Mouse (Mus musculus): ENCODE results near the gene Olfr1333. TPM values are rescaled to one million over a fixed set of nuclear protein-coding genes. Genes with fewer than 3 reads are reported as not detected.
"Not testable (repeated sequence)": the region's sequence is repeated elsewhere in the genome, so short reads cannot be mapped to it uniquely, and the experiment has no call there.

Gene Olfr1333
- total RNA-seq (2021): not detected
- long read RNA-seq: 0 reads

- DNase-seq (ENCODE audit: low spot score in 2 of 2): no peak
Measured at GRCm38 (mm10) chr4:118836179-118836578, at the start of gene Olfr1333. Olfr1333 (minus strand) TSS chr4:118836279.

GRCm38 (mm10) chr4:118867566-118867965 lies 31.5 kb upstream of the Olfr1333 start:
- no peak for DNase-seq (ENCODE audit: low spot score in 2 of 2)

GRCm38 (mm10) chr4:118864349-118864748 lies 28.3 kb upstream of the Olfr1333 start, which contains the start of gene Olfr1331:
Olfr1331 (plus strand) TSS chr4:118864649.
- no peak for DNase-seq (ENCODE audit: low spot score in 2 of 2)

GRCm38 (mm10) chr4:118862704-118863103 lies 26.6 kb upstream of the Olfr1333 start:
- no peak for DNase-seq (ENCODE audit: low spot score in 2 of 2)

- DNase-seq (ENCODE audit: low spot score in 2 of 2): no peak
Measured at GRCm38 (mm10) chr4:118861791-118862190, 25.7 kb upstream of the Olfr1333 start.

GRCm38 (mm10) chr4:118818921-118819320 lies 17.2 kb downstream of the Olfr1333 start:
- peak; percentile 12 to 43 for DNase-seq (ENCODE audit: low spot score in 2 of 2)

GRCm38 (mm10) chr4:118809844-118810243 lies 26.2 kb downstream of the Olfr1333 start, which contains the start of gene Olfr1335:
Olfr1335 (minus strand) TSS chr4:118809944.
- DNase-seq (ENCODE audit: low spot score in 2 of 2): no peak

- DNase-seq (ENCODE audit: low spot score in 2 of 2): not testable (repeated sequence)
Measured at GRCm38 (mm10) chr4:118792796-118793195, 43.3 kb downstream of the Olfr1333 start.

GRCm38 (mm10) chr4:118782486-118782885 lies 53.6 kb downstream of the Olfr1333 start, which contains the start of gene Olfr1337:
Olfr1337 (minus strand) TSS chr4:118782586.
- DNase-seq (ENCODE audit: low spot score in 2 of 2): no peak

Other genes starting within 250 kb of the Olfr1333 start
- 1 to 10 TPM in 1 of 2 experiments, under 1 TPM in 1; 0.80 to 1.0 TPM for gene Cfap57, start 215.5 kb downstream of the Olfr1333 start, total RNA-seq (2021)
- 10 to 100 TPM; 61.3 to 62.9 TPM for gene Ebna1bp2, start 215.5 kb downstream of the Olfr1333 start, total RNA-seq (2021)
- not detected for gene Olfr62, start 177.3 kb downstream of the Olfr1333 start, total RNA-seq (2021)
- gene Olfr1342, start 143.5 kb downstream of the Olfr1333 start, total RNA-seq (2021): not detected
- gene Olfr1341, start 132.8 kb downstream of the Olfr1333 start, total RNA-seq (2021): not detected
- not detected for gene Olfr1340, start 116.1 kb downstream of the Olfr1333 start, total RNA-seq (2021)
- not detected for gene Olfr1339, start 104.1 kb downstream of the Olfr1333 start, total RNA-seq (2021)
- not detected for gene Olfr1338, start 77.5 kb downstream of the Olfr1333 start, total RNA-seq (2021)
- not detected for gene Olfr1337, start 53.7 kb downstream of the Olfr1333 start, total RNA-seq (2021)
- gene Olfr1335, start 26.3 kb downstream of the Olfr1333 start, total RNA-seq (2021): not detected
- gene Olfr1331, start 28.4 kb upstream of the Olfr1333 start, total RNA-seq (2021): not detected
- gene Olfr1330, start 52.3 kb upstream of the Olfr1333 start, total RNA-seq (2021): not detected
- not detected for gene Olfr1329, start 81.2 kb upstream of the Olfr1333 start, total RNA-seq (2021)
- not detected for gene Olfr1328, start 102.3 kb upstream of the Olfr1333 start, total RNA-seq (2021)
- 1 to 10 TPM in 1 of 2 experiments, under 1 TPM in 1; 0.46 to 1.1 TPM for gene Lao1, start 125.3 kb upstream of the Olfr1333 start, total RNA-seq (2021)